32 mouse cellular contexts compared by ENCODE assay signal in the genomic region with DNA sequence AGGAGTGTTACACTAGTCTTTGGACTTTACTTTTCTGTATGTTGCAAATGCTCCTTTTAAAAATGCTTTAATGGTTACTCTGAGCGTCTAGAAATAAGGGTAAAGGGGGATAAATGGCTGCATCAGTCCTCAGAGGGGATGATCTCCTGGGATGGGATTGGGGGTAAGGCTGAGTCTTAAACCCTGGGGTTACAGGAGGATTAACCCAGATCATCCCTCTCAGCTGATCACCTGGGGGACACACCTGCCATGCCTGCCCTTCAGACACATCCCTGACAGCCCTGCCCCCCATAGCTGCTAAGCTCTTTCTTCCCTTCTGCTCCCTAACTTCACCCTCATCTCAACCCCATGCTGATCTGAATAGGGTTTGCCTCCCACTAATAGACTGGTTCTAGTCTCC. TPM values are rescaled to one million over a fixed set of nuclear protein-coding genes. Genes with fewer than 3 reads are reported as not detected.
"Had no signal": no experiment of that assay in that cellular context is flagged by ENCODE, and none has a peak within 500 bp of the region (broad histone marks: within the 10 kb centered on the region; RNA-seq: fewer than 3 reads in every experiment).

No protein-coding gene starts in this region.

- H3K36me3 ChIP-seq: limb, embryonic 15.5 days; liver, embryonic 12.5 days; liver, embryonic 13.5 days; liver, embryonic 15.5 days; lung, embryonic 15.5 days; midbrain, embryonic 12.5 days; midbrain, embryonic 13.5 days; midbrain, embryonic 15.5 days had no signal

- H3K4me3 ChIP-seq: left cerebral cortex, adult 2 months; limb, embryonic 10.5 days; limb, embryonic 12.5 days; limb, embryonic 13.5 days; limb, embryonic 15.5 days; liver, embryonic 12.5 days; liver, embryonic 13.5 days; liver, embryonic 15.5 days; lung, embryonic 15.5 days; megakaryocyte, embryonic 14.5 days; midbrain, embryonic 10.5 days; midbrain, embryonic 12.5 days; midbrain, embryonic 13.5 days; midbrain, embryonic 15.5 days; myocyte had no signal

- H3K9me3 ChIP-seq: limb, embryonic 10.5 days; limb, embryonic 12.5 days; limb, embryonic 13.5 days; limb, embryonic 15.5 days; liver, embryonic 12.5 days; liver, embryonic 13.5 days; liver, embryonic 15.5 days; lung, embryonic 15.5 days; midbrain, embryonic 10.5 days; midbrain, embryonic 12.5 days; midbrain, embryonic 13.5 days; midbrain, embryonic 15.5 days had no signal

- H3K27ac ChIP-seq: left cerebral cortex, adult 2 months; limb, embryonic 10.5 days; limb, embryonic 12.5 days; limb, embryonic 13.5 days; limb, embryonic 15.5 days; liver, embryonic 12.5 days; liver, embryonic 13.5 days; liver, embryonic 14.5 days; liver, embryonic 15.5 days; lung, embryonic 15.5 days; macrophage; midbrain, embryonic 10.5 days; midbrain, embryonic 12.5 days; midbrain, embryonic 13.5 days; midbrain, embryonic 15.5 days had no signal

- ATAC-seq: liver, embryonic 12.5 days; liver, postnatal 0 days; lung, postnatal 0 days; midbrain, embryonic 13.5 days; midbrain, embryonic 15.5 days; midbrain, embryonic 16.5 days had no signal

- H3K4me2 ChIP-seq: limb, embryonic 12.5 days; limb, embryonic 13.5 days; limb, embryonic 15.5 days; liver, embryonic 11.5 days; liver, embryonic 12.5 days; liver, embryonic 13.5 days; liver, embryonic 15.5 days; lung, embryonic 14.5 days; lung, embryonic 15.5 days; midbrain, embryonic 11.5 days; midbrain, embryonic 12.5 days; midbrain, embryonic 13.5 days; midbrain, embryonic 15.5 days had no signal

- H3K9ac ChIP-seq: limb, embryonic 12.5 days; limb, embryonic 13.5 days; limb, embryonic 15.5 days; liver, embryonic 12.5 days; liver, embryonic 13.5 days; liver, embryonic 14.5 days; liver, embryonic 15.5 days; liver, postnatal 0 days; lung, embryonic 14.5 days; lung, embryonic 15.5 days; midbrain, embryonic 12.5 days; midbrain, embryonic 13.5 days; midbrain, embryonic 15.5 days had no signal

- DNase-seq: left cerebral cortex, postnatal 4 days; liver; liver, embryonic 13.5 days; liver, postnatal 0 days; lung, adult 18-20 months; lung, adult 2 months; lung, embryonic 14.5 days; lung, postnatal 10 days; lung, postnatal 14 days; lung, postnatal 36 days; lung, postnatal 4 days; midbrain, embryonic 14.5 days had no signal

RNA-seq across cellular contexts. Expression of a gene that starts 1.8 kb away (rescaled TPM):
- polyA plus RNA-seq: macrophage had no signal

RNA-seq across cellular contexts. Expression of a gene that starts 6.0 kb away (rescaled TPM):
- polyA plus RNA-seq: liver, embryonic 13.5 days; macrophage had no signal

RNA-seq across cellular contexts. Expression of a gene that starts 38.8 kb away (rescaled TPM):
- polyA plus RNA-seq: macrophage had no signal
